Mouse (Mus musculus) kidney, postnatal 0 days (tissue): ENCODE data around the gene Bcar1. TPM values are rescaled to one million over a fixed set of nuclear protein-coding genes. Genes with fewer than 3 reads are reported as not detected.
A peak's percentile ranks its signal among the peaks of the same experiment; 100 is the strongest.

Source experiments
- ATAC-seq: fragments of 200-750 bp; cut with Nextera tagmentation; replicated peaks from 2 replicates; pipeline ENCODE4 v1.8.0; 2017; ENCODE audit warnings: low read depth, moderate number of reproducible peaks, moderate TSS enrichment, moderate library complexity; ENCODE audit not compliant: low FRiP score
- DNase-seq: peaks from one replicate; pipeline ENCODE4 v3.0.0-alpha.2; 2016; ENCODE audit warnings: low spot score
- H3K27ac ChIP-seq: fragments of 300-500 bp; sonication (generic); 2 replicates; pipeline ENCODE4 v1.5.1; 2014; ENCODE audit warnings: mild to moderate bottlenecking
- H3K27me3 ChIP-seq: fragments of 300-500 bp; sonication (generic); 2 replicates; pipeline ENCODE4 v1.6.1; 2014; ENCODE audit warnings: low read length, mixed read lengths; ENCODE audit not compliant: insufficient read depth
- H3K36me3 ChIP-seq: fragments of 300-500 bp; sonication (generic); 2 replicates; pipeline ENCODE4 v1.6.1; 2014; ENCODE audit warnings: low read length, mixed read lengths; ENCODE audit not compliant: insufficient read depth
- H3K4me1 ChIP-seq: fragments of 300-500 bp; sonication (generic); replicated peaks from 2 replicates; pipeline ENCODE4 v1.6.1; 2014; ENCODE audit warnings: antibody characterized with exemption, low read length, mixed read lengths; ENCODE audit not compliant: insufficient read depth
- H3K4me2 ChIP-seq: fragments of 300-500 bp; sonication (generic); 2 replicates; pipeline ENCODE4 v1.6.1; 2014; ENCODE audit warnings: mild to moderate bottlenecking, low read length, moderate library complexity, mixed read lengths
- H3K4me3 ChIP-seq: fragments of 300-500 bp; sonication (generic); replicated peaks from 2 replicates; pipeline ENCODE4 v1.5.1; 2014; ENCODE audit warnings: low read depth, low read length
- H3K9ac ChIP-seq: fragments of 300-500 bp; sonication (generic); 2 replicates; pipeline ENCODE4 v1.6.1; 2014; ENCODE audit warnings: low read depth, low read length
- H3K9me3 ChIP-seq: fragments of 300-500 bp; sonication (generic); replicated peaks from 2 replicates; pipeline ENCODE4 v1.6.1; 2016; ENCODE audit warnings: low read length, inconsistent platforms, mixed read lengths
- CTCF ChIP-seq: IDR thresholded peaks from 2 replicates; pipeline ENCODE4 v1.5.1; 2016; ENCODE audit warnings: antibody characterized with exemption, low read depth, mild to moderate bottlenecking, moderate library complexity
- WGBS: fragments of 180-500 bp; shearing (Covaris S2); extraction: QIAGEN DNeasy Blood & Tissue Kit; methylation state at CpG from one replicate; pipeline ENCODE4 v1.1.7; 2014; 5-methylcytosine and 5-hydroxymethylcytosine counted together
- polyA plus RNA-seq: library from polyadenylated mRNA; unstranded; fragments of >200 nt; fragmentation: Nextera tagmentation; extraction: Ambion mirVana; gene quantifications from 2 replicates; pipeline ENCODE4 v1.2.1, GENCODE M21; 2015

Gene Bcar1
- polyA plus RNA-seq, 1 experiment from 2014 or later: 49.1 TPM

GRCm38 (mm10) chr8:111704585-111704984 is 39.0 kb downstream of the Bcar1 start:
- Histone ChIP-seq H3K4me1 (no peaks in the 10 kb centered on the region; the same call in 1 of the 2 replicates), H3K27ac (no peak overlapping the region), H3K4me2 (no peak overlapping the region), H3K4me3 (no peak overlapping the region), H3K9ac (no peak overlapping the region), H3K36me3 (0 out of 2 replicates have a peak, but pooled peaks cover 8% of the 10 kb centered on the region), H3K27me3 (no peaks in the 10 kb centered on the region), H3K9me3 (no peaks in the 10 kb centered on the region)
- TF ChIP-seq CTCF: no peak
- DNase-seq: no peak
- ATAC-seq: no peak
- WGBS: 91% methylated on average over 12 of the region's 12 CpGs

- Histone ChIP-seq H3K9ac (no peak overlapping the region), H3K27me3 (no peaks in the 10 kb centered on the region), H3K9me3 (no peaks in the 10 kb centered on the region), H3K4me3 (no peak overlapping the region), H3K4me2 (no peak overlapping the region), H3K4me1 (no peaks in the 10 kb centered on the region), H3K36me3 (no peaks in the 10 kb centered on the region), H3K27ac (no peak overlapping the region)
- 70% methylated on average over 9 of the region's 9 CpGs for WGBS
- ATAC-seq: no peak
- no peak for DNase-seq
- TF ChIP-seq CTCF: no peak
These were observed 42.2 kb downstream of the Bcar1 start for GRCm38 (mm10) chr8:111701380-111701779.

- Histone ChIP-seq H3K4me2 (no peak overlapping the region), H3K4me3 (no peak overlapping the region), H3K9ac (no peak overlapping the region), H3K4me1 (no peaks in the 10 kb centered on the region), H3K27me3 (no peaks in the 10 kb centered on the region), H3K27ac (no peak overlapping the region), H3K9me3 (no peaks in the 10 kb centered on the region), H3K36me3 (no peaks in the 10 kb centered on the region)
- TF ChIP-seq CTCF: no peak
- DNase-seq: no peak
- no peak for ATAC-seq
- WGBS: 87% methylated on average over 5 of the region's 5 CpGs
These were observed 42.9 kb downstream of the Bcar1 start for GRCm38 (mm10) chr8:111700740-111701139.

DNA sequence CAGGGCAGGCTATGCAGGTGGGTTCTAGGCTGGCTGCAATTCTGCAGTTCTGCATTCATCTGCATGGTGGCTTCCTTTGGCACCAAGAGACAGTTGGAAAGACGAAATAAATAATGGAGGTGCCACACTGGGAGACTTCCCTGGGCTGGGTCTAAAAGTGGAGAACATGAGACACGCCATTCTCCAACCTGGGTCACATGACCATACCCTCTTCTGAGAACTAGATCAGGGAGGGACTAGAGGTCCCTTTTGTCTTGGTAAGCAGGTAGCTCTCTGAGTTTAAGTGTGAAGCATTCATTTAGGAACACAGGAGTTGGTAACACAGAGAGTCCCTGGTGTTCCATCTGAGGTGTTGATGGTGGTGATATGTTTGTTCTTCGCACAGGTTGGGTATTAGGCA is 43.4 kb downstream of the Bcar1 start:
- Histone ChIP-seq H3K9me3 (no peaks in the 10 kb centered on the region), H3K36me3 (no peaks in the 10 kb centered on the region), H3K9ac (no peak overlapping the region), H3K27ac (no peak overlapping the region), H3K4me2 (no peak overlapping the region), H3K4me1 (no peaks in the 10 kb centered on the region), H3K4me3 (no peak overlapping the region), H3K27me3 (no peaks in the 10 kb centered on the region)
- DNase-seq (no peak), ATAC-seq (no peak)
- 80% methylated on average over 3 of the region's 3 CpGs for WGBS
- no peak for TF ChIP-seq CTCF

GRCm38 (mm10) chr8:111699035-111699434 is 44.6 kb downstream of the Bcar1 start:
- ATAC-seq (no peak), DNase-seq (no peak)
- Histone ChIP-seq H3K27ac (no peak overlapping the region), H3K4me3 (no peak overlapping the region), H3K36me3 (no peaks in the 10 kb centered on the region), H3K4me1 (no peaks in the 10 kb centered on the region), H3K9ac (no peak overlapping the region), H3K4me2 (no peak overlapping the region), H3K27me3 (no peaks in the 10 kb centered on the region), H3K9me3 (no peaks in the 10 kb centered on the region)
- WGBS: 13% methylated on average over 1 of the region's 1 CpGs
- no peak for TF ChIP-seq CTCF

GRCm38 (mm10) chr8:111697655-111698054 is 46.0 kb downstream of the Bcar1 start:
- no peak overlapping the region for H3K27ac ChIP-seq
- no peak overlapping the region for H3K4me3 ChIP-seq
- DNase-seq (no peak), ATAC-seq (no peak)
- no peaks in the 10 kb centered on the region for H3K27me3 ChIP-seq
- no peaks in the 10 kb centered on the region for H3K36me3 ChIP-seq
- no peak overlapping the region for H3K4me2 ChIP-seq
- WGBS: 82% methylated on average over 10 of the region's 10 CpGs
- no peak overlapping the region for H3K9ac ChIP-seq
- no peak for TF ChIP-seq CTCF
- H3K4me1 ChIP-seq: no peaks in the 10 kb centered on the region
- H3K9me3 ChIP-seq: no peaks in the 10 kb centered on the region

GRCm38 (mm10) chr8:111695441-111695840 is 48.2 kb downstream of the Bcar1 start:
- peak; percentile 62 for DNase-seq
- no peak for TF ChIP-seq CTCF
- Histone ChIP-seq H3K27ac (no peak overlapping the region), H3K36me3 (no peaks in the 10 kb centered on the region), H3K4me2 (no peak overlapping the region), H3K9me3 (no peaks in the 10 kb centered on the region), H3K9ac (no peak overlapping the region), H3K4me3 (no peak overlapping the region), H3K4me1 (no peaks in the 10 kb centered on the region), H3K27me3 (no peaks in the 10 kb centered on the region)
- WGBS: 43% methylated on average over 7 of the region's 7 CpGs
- ATAC-seq: no peak
